Mouse (Mus musculus) limb, embryonic 12.5 days (tissue): ENCODE data around the gene Iqcf3. TPM values are rescaled to one million over a fixed set of nuclear protein-coding genes. Genes with fewer than 3 reads are reported as not detected.

Source experiments
- ATAC-seq: fragments of 200-750 bp; cut with Nextera tagmentation; 2 replicates; pipeline ENCODE4 v1.8.0; 2017; ENCODE audit warnings: low read depth, moderate TSS enrichment; ENCODE audit not compliant: insufficient number of reproducible peaks, insufficient read depth, low FRiP score, low TSS enrichment
- H3K27ac ChIP-seq: fragments of 300-500 bp; sonication (generic); 2 replicates; pipeline ENCODE4 v1.5.1; 2016; ENCODE audit warnings: mild to moderate bottlenecking, moderate library complexity
- H3K27me3 ChIP-seq: fragments of 300-500 bp; sonication (generic); 2 replicates; pipeline ENCODE4 v1.6.1; 2016; ENCODE audit warnings: mild to moderate bottlenecking, moderate library complexity
- H3K36me3 ChIP-seq: fragments of 300-500 bp; sonication (generic); 2 replicates; pipeline ENCODE4 v1.6.1; 2016; ENCODE audit warnings: mild to moderate bottlenecking, moderate library complexity
- H3K4me1 ChIP-seq: fragments of 300-500 bp; sonication (generic); replicated peaks from 2 replicates; pipeline ENCODE4 v1.6.1; 2016
- H3K4me2 ChIP-seq: fragments of 300-500 bp; sonication (generic); 2 replicates; pipeline ENCODE4 v1.6.1; 2016; ENCODE audit warnings: mild to moderate bottlenecking, moderate library complexity
- H3K4me3 ChIP-seq: fragments of 300-500 bp; sonication (generic); replicated peaks from 2 replicates; pipeline ENCODE4 v1.5.1; 2016; ENCODE audit warnings: mild to moderate bottlenecking
- H3K9ac ChIP-seq: fragments of 300-500 bp; sonication (generic); replicated peaks from 2 replicates; pipeline ENCODE4 v1.6.1; 2016; ENCODE audit warnings: mild to moderate bottlenecking, moderate library complexity
- H3K9me3 ChIP-seq: fragments of 300-500 bp; sonication (generic); 2 replicates; pipeline ENCODE4 v1.6.1; 2016; ENCODE audit warnings: mild to moderate bottlenecking, moderate library complexity
- WGBS: fragments of 180-500 bp; shearing (Covaris S2); methylation state at CpG from one replicate; pipeline ENCODE4 v1.1.7; 2016; 5-methylcytosine and 5-hydroxymethylcytosine counted together
- polyA plus RNA-seq: library from polyadenylated mRNA; unstranded; fragments of >200 nt; fragmentation: Nextera tagmentation; extraction: Ambion mirVana; gene quantifications from 2 replicates; pipeline ENCODE4 v1.2.1, GENCODE M21; 2016

Gene Iqcf3
- polyA plus RNA-seq, 1 experiment from 2014 or later = not detected

DNA sequence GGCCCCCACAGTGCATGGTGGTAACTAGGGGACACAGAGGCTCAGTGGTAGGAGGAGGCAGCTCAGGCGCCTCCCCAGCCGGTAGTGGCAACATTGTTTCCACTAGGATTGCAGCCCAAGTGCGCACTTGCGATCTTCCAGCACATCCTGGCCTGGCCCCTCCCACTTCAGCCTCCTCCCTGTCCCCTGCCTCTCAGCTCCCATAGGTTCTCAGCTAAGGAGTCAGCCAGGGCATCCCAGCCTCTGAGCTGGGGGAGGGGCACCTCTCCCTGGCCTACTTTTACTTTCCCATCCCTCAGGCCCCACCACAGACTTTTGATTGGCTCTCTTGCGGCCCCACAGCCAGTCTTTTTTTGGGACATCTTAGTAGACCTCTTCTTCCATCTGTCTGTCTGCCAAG, 89.5 kb downstream of the Iqcf3 start:
- Histone ChIP-seq H3K4me3 (no peak overlapping the region), H3K9ac (no peak overlapping the region), H3K9me3 (no peaks in the 10 kb centered on the region), H3K27me3 (no peaks in the 10 kb centered on the region; the same call in 1 of the 2 replicates), H3K27ac (no peak overlapping the region), H3K4me2 (no peak overlapping the region), H3K4me1 (peaks cover 34% of the 10 kb centered on the region), H3K36me3 (no peaks in the 10 kb centered on the region)
- 19% methylated on average over 5 of the region's 5 CpGs for WGBS
- no peak for ATAC-seq

DNA sequence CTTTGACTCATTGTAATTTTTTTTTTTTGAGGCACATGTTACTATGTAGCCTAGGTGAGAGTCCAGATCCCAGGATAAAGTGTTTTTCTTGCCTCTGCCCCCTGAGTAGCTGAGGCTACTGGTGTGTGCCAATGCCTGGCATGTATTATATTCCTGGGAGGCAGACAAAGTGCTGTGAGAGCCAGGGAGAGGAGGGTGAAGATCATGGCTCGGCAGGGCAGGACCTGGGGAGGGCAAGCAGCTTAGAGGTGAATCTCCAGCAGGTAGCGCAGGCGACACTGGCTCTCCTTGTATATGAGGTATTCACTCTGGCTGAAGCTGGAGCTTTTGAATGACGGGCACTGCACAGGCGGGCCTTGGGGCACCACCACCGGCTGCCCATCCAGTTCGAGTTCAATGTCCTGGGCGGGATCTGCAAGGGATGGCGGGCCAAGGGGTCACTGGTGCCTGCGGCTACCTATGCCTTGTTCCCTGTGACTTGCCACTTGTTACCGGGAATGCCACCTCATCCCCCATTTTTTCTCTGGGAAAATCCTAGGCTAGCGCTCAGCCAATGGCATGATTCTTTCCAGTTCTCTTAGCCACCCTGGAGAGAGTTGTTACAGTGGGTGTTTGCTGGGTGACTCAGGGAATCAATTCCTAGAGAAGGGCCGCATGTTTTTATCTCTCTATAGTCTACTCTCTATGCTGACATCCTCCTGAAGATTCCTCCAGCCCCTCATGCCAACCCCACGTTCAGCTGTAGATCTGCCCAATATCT, 90.3 kb downstream of the Iqcf3 start:
- H3K9ac ChIP-seq = no peak overlapping the region
- no peak overlapping the region for H3K4me3 ChIP-seq
- no peak overlapping the region for H3K4me2 ChIP-seq
- H3K4me1 ChIP-seq = peaks cover 29% of the 10 kb centered on the region
- WGBS = 67% methylated on average over 14 of the region's 14 CpGs
- no peak for ATAC-seq
- no peaks in the 10 kb centered on the region for H3K36me3 ChIP-seq
- H3K27ac ChIP-seq = no peak overlapping the region
- H3K9me3 ChIP-seq = no peaks in the 10 kb centered on the region
- H3K27me3 ChIP-seq = peaks cover under 1% of the 10 kb centered on the region; the same call in 1 of the 2 replicates

DNA sequence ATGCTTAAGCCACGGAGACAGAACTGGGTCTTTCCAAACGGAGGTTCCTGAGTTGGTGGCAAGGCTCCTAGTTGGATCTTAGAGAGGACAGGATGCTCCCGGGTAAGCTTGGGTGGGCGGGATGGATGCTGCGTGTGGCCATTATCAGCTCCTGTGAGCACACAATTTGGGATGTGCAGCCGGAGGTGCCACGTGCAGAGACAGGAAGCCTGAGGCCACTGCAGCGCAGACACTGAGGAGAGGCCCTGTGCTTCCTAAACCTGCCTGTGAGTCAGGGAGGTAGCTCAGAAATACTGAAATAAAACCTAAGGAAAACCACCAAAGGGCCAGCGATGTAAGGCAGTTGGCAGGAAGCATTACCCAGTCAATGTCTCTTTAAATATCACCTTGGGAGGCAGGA, 91.7 kb downstream of the Iqcf3 start:
- peaks cover 8% of the 10 kb centered on the region for H3K27me3 ChIP-seq
- H3K4me3 ChIP-seq = no peak overlapping the region
- peaks cover 32% of the 10 kb centered on the region for H3K4me1 ChIP-seq
- WGBS = 74% methylated on average over 9 of the region's 9 CpGs
- no peak overlapping the region for H3K9ac ChIP-seq
- H3K27ac ChIP-seq = no peak overlapping the region
- no peaks in the 10 kb centered on the region for H3K36me3 ChIP-seq
- H3K4me2 ChIP-seq = no peak overlapping the region
- no peaks in the 10 kb centered on the region for H3K9me3 ChIP-seq
- ATAC-seq = no peak

DNA sequence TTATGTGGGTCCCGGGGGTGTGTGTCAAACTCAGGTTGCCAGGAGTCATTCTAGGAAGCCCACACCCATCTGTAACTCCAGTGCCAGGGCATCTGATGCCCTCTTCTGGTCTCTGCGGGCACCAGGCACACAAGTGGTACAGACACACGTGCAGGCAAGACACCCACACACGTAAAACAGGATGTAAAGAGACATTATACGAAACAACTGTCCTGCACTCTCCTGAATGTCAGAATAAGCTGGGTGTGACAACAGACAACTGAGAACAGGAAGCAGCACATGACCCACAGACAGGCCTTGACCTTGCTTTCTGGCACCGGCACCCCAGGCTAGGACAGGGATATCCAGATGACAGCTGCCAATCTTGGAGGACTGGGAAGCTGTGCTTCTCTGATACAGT, 92.1 kb downstream of the Iqcf3 start:
- Histone ChIP-seq H3K9me3 (no peaks in the 10 kb centered on the region), H3K27me3 (peaks cover 8% of the 10 kb centered on the region), H3K4me1 (peaks cover 32% of the 10 kb centered on the region), H3K4me3 (no peak overlapping the region), H3K4me2 (no peak overlapping the region), H3K9ac (no peak overlapping the region), H3K36me3 (0 out of 2 replicates have a peak, but pooled peaks cover 3% of the 10 kb centered on the region), H3K27ac (no peak overlapping the region)
- ATAC-seq = no peak
- WGBS = 75% methylated on average over 6 of the region's 6 CpGs

DNA sequence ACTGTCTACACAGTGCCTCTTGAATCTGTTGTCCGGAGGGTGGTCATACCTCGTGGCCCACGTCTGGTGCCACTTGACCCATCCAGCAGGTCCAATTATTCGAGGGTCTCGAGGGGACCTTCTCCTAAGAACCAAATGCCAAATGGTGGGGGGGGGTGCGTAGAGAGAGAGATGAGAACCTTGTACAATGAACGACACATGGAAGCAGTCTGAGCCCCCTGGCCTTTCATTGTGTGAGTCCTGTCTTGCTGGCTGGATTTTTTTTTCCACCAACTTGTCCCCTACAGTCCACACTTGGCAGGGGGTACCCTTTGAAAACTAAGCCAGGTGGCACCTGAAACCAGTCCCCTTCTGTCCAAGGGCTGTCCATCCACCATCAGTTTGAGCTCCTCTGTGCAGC, 93.7 kb downstream of the Iqcf3 start:
- Histone ChIP-seq H3K27me3 (peaks cover 8% of the 10 kb centered on the region), H3K4me1 (peaks cover 29% of the 10 kb centered on the region), H3K4me2 (no peak overlapping the region), H3K36me3 (peaks cover 18% of the 10 kb centered on the region), H3K4me3 (no peak overlapping the region), H3K9me3 (no peaks in the 10 kb centered on the region), H3K9ac (no peak overlapping the region), H3K27ac (no peak overlapping the region)
- WGBS = 90% methylated on average over 7 of the region's 7 CpGs
- ATAC-seq = no peak

DNA sequence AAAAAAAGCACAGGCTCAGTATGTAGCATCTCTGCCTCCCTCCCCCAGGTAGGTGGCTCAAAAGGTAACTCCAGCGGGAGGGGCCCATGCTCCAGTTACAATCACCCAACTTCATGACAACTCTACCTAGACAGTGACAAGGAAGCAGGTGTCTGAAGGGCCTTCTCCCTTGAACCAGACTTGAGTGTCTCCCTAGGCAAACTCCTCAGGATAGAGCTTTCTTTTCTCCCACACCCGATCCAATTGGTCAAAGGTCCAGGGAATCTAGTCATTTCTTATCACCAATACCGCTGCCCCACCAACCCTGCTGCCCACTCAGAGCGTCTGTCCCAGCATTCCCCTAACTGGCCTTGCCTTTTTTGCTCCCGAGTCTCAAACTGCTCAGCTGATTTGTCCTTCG, 94.7 kb downstream of the Iqcf3 start:
- Histone ChIP-seq H3K36me3 (peaks cover 28% of the 10 kb centered on the region), H3K27ac (no peak overlapping the region), H3K27me3 (peaks cover 8% of the 10 kb centered on the region), H3K4me2 (no peak overlapping the region), H3K9me3 (no peaks in the 10 kb centered on the region), H3K9ac (no peak overlapping the region), H3K4me1 (peaks cover 22% of the 10 kb centered on the region), H3K4me3 (no peak overlapping the region)
- ATAC-seq = no peak
- WGBS = 93% methylated on average over 6 of the region's 6 CpGs

DNA sequence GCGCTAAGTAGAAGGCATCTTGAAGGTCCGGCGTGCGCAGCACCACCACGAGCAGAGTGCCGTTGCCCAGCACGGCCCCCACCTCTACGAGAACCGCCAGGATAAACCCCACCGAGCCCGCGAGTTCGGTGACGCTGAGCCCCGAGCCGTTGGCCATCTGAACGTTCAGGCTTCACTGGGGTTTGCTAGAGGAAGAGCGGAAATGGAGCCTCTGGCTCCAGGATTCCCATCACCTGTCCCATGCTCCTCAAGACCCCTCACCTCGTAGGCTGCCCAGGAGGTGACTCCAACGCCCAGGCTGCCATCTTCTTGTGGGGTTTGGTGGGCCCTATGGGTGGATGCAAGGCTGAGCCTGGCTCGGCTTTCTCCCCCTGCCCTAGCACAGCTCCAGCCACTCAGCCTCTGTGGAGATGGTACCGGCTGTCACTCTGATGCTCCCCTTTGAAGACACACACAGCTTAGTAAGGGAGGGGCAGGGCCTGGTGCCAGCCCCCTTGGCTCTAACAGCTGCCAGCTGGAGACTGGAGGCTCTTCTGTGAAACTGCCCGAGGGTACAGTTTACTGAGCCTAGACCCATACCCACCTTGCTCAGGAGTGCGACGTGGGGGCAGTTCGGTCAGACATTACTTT, 95.7 kb downstream of the Iqcf3 start, which contains the start of gene Gpr62:
TSS of gene Gpr62 (minus strand) at position 368 of the 630 bp plus-strand sequence.
- Histone ChIP-seq H3K36me3 (peaks cover 39% of the 10 kb centered on the region), H3K27me3 (peaks cover 8% of the 10 kb centered on the region; the same call in 1 of the 2 replicates), H3K9me3 (no peaks in the 10 kb centered on the region), H3K4me2 (peak within 1 kb of the TSS; percentile 99), H3K4me1 (peaks cover 19% of the 10 kb centered on the region), H3K4me3 (peak within 1 kb of the TSS; percentile 66), H3K9ac (peak within 1 kb of the TSS; percentile 82), H3K27ac (peak within 1 kb of the TSS; percentile 67)
- 27% methylated on average over 26 of the region's 26 CpGs for WGBS
- no peak for ATAC-seq

DNA sequence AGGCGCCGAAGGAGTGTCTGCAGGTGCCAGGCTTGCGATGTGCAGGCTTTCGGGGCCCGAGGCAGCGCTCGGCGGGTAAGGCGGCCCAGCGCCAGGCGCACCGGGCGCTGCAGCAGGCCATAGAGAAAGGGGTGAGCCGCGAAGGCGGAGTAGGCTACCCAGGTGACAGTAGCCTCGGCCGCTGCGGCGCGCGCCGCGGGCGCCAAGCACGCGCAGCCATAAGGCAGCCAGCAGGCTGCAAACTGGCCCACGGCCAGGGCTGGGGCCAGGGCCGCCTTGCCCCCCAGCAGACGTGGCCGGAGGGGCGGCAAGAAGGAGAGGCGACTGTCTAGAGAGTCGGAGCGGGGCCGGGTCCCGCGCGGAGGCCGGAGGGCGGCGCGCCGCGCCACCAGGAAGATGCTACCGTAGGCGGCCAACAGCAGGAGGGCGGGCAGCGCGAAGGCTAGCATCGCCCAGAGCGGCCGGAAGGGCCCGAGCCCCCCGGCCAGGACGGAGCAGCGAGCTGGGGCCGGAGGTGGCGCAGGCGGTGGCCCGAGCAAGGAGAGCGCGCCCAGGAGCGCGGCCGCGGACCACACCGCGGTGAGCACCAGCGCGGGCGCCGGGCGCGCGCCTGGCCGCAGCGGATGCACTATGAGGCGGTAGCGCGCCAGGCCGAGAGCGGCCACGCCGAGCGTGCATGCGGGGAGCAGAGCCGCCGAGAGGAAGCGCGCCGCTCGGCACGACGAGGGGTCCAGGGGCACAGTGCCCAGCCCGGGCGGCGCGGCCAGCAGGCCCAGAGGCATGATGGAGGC, 96.5 kb downstream of the Iqcf3 start:
- ATAC-seq = peak; percentile 61
- peak overlapping the region; percentile 67 for H3K27ac ChIP-seq
- H3K4me3 ChIP-seq = peak overlapping the region; percentile 66
- 1% methylated on average over 99 of the region's 99 CpGs for WGBS
- H3K4me2 ChIP-seq = peak overlapping the region; percentile 99
- H3K36me3 ChIP-seq = peaks cover 46% of the 10 kb centered on the region
- H3K9me3 ChIP-seq = no peaks in the 10 kb centered on the region
- H3K4me1 ChIP-seq = peaks cover 24% of the 10 kb centered on the region
- peaks cover 8% of the 10 kb centered on the region; the same call in 1 of the 2 replicates for H3K27me3 ChIP-seq
- H3K9ac ChIP-seq = peak overlapping the region; percentile 82

DNA sequence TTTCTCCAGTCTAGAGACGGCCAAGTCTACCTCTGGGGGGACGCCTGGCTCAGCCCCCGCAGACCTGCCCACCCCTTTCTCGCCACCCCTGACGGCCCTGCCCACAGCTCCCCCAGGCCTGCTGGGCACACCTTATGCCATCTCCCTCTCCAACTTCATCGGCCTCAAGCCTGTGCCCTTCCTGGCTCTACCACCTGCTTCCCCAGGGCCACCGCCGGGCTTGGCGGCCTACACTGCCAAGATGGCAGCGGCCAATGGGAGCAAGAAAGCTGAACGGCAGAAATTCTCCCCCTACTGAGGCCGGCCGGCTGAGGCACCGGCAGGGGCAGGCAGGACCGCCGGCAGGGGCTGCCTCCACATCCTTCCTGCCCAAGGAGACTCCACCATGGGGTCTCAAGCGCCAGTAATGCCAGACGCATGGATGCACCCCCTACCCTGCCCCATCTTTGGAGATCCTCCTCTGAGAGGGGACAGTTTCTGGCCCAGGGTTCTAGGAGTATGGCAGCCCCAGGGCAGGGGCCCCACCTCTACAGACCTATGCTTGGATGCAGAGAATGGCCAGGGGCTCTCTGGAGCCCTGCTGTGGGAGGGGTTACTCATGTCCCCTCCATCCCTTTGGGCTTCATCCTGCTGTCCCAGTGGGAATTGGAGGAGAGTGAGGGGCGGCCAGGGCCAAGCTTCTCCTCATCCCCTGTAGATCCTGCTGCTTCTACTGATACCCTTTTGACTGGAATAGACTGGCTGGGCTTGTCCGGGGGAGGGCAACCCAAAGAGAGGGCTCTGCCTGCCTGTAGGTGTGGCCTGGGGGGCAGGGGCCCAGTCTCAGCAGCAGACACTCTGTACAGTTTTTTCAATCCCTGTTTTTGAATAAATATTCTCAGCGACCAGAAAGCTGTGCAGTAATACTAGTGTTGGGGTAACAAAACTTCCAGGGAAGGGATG, 98.0 kb downstream of the Iqcf3 start:
- no peak overlapping the region for H3K9ac ChIP-seq
- H3K36me3 ChIP-seq = peaks cover 52% of the 10 kb centered on the region
- H3K4me3 ChIP-seq = no peak overlapping the region
- H3K4me1 ChIP-seq = peaks cover 29% of the 10 kb centered on the region
- H3K27me3 ChIP-seq = peaks cover 8% of the 10 kb centered on the region; the same call in 1 of the 2 replicates
- 88% methylated on average over 21 of the region's 21 CpGs for WGBS
- no peak overlapping the region for H3K4me2 ChIP-seq
- no peak for ATAC-seq
- H3K9me3 ChIP-seq = no peaks in the 10 kb centered on the region
- peak overlapping the region; percentile 29; the same call in 1 of the 2 replicates for H3K27ac ChIP-seq

DNA sequence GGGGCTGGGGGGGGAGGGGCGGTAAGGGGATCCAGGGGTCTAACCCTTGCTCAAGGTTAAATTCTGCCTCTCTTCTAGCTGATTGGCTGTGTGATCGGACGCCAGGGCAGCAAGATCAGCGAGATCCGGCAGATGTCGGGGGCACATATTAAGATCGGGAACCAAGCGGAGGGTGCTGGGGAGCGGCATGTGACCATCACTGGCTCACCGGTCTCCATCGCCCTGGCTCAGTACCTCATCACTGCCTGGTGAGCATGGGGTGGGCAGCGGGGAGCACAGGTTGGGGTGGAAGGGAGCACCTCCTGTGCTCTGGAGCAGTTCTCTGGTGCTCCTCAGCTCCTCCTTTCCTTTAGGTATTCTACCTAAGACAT, 99.0 kb downstream of the Iqcf3 start:
- no peak for ATAC-seq
- H3K27ac ChIP-seq = no peak overlapping the region
- no peak overlapping the region for H3K4me2 ChIP-seq
- no peak overlapping the region for H3K4me3 ChIP-seq
- H3K4me1 ChIP-seq = peaks cover 38% of the 10 kb centered on the region
- H3K36me3 ChIP-seq = peaks cover 60% of the 10 kb centered on the region
- no peaks in the 10 kb centered on the region for H3K9me3 ChIP-seq
- WGBS = 91% methylated on average over 12 of the region's 12 CpGs
- peaks cover 8% of the 10 kb centered on the region; the same call in 1 of the 2 replicates for H3K27me3 ChIP-seq
- no peak overlapping the region for H3K9ac ChIP-seq
